Mouse (Mus musculus): ENCODE data around the gene Plg. TPM values are rescaled to one million over a fixed set of nuclear protein-coding genes. Genes with fewer than 3 reads are reported as not detected.

Gene Plg
- polyA plus RNA-seq, 1 experiment from 2014 or later: 552 TPM

DNA sequence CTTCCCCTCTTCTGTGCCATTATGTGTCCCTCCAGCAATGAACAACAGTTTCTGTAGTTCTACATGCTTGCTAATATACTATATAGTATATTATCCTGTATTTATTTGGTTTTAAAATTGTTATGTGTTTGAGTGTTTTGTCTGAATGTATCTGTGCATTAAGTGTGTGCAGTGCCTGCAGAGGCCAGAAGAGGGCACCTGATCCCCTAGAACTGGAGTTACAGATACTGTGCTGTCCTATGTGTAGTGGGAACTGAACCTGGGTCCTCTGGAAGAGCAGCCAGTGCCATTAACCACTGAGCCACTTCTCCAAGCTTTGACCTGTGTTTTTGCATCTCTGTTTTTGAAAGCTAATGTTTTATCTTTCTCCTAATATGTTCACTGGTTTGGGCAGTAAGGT is 82.8 kb downstream of the Plg start:
- H3K36me3 ChIP-seq (ENCODE audit: control insufficient read depth, insufficient read depth): no peaks in the 10 kb centered on the region
- no peak overlapping the region for H3K4me2 ChIP-seq (ENCODE audit: low read depth, low read length)
- no peaks in the 10 kb centered on the region for H3K9me3 ChIP-seq (replicated peaks; ENCODE audit: control insufficient read depth, low read length)
- no peak overlapping the region for H3K27ac ChIP-seq (ENCODE audit: low read length)
- no peaks in the 10 kb centered on the region for H3K27me3 ChIP-seq (ENCODE audit: control insufficient read depth, insufficient read depth, low read depth, low read length)
- H3K4me1 ChIP-seq (ENCODE audit: control insufficient read depth, low read depth, low read length): no peaks in the 10 kb centered on the region
- no peak overlapping the region for H3K4me3 ChIP-seq (ENCODE audit: low read depth, low read length)
- ATAC-seq (ENCODE audit: low read depth): no peak
- H3K9ac ChIP-seq (ENCODE audit: low read depth, low read length): no peak overlapping the region

DNA sequence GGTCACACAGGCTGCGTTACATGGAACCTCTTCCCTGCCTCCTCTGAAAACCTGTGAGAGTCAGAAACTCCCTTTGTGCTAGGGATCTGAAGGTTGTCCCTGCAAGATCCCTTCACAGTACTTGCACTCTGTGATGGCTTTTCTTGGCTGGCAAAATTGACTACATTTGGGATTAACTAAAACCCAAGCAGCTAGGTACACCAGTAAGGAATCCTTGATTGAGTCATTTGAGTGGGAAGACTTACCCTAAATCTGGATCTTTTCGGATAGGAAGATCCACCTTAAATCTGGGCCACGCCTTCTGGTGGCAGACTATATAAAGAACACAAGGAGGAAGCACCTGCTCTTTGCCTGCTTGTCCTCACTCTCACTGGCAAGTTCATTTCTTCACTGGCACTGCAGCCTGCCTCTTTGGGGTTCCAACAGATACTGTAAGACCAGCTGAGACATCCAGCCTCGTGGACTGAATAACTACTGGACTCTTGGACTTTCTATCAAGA is 88.1 kb downstream of the Plg start:
- ATAC-seq (ENCODE audit: low read depth): no peak
- H3K4me1 ChIP-seq (ENCODE audit: control insufficient read depth, low read depth, low read length): no peaks in the 10 kb centered on the region
- H3K4me3 ChIP-seq (ENCODE audit: low read depth, low read length): no peak overlapping the region
- WGBS (ENCODE audit: insufficient replicate concordance): 49% methylated on average over 4 of the region's 4 CpGs
- H3K36me3 ChIP-seq (ENCODE audit: control insufficient read depth, insufficient read depth): no peaks in the 10 kb centered on the region
- H3K27ac ChIP-seq (ENCODE audit: low read length): no peak overlapping the region
- H3K27me3 ChIP-seq (ENCODE audit: control insufficient read depth, insufficient read depth, low read depth, low read length): no peaks in the 10 kb centered on the region
- H3K9me3 ChIP-seq (replicated peaks; ENCODE audit: control insufficient read depth, low read length): no peaks in the 10 kb centered on the region
- no peak overlapping the region for H3K4me2 ChIP-seq (ENCODE audit: low read depth, low read length)
- H3K9ac ChIP-seq (ENCODE audit: low read depth, low read length): no peak overlapping the region

DNA sequence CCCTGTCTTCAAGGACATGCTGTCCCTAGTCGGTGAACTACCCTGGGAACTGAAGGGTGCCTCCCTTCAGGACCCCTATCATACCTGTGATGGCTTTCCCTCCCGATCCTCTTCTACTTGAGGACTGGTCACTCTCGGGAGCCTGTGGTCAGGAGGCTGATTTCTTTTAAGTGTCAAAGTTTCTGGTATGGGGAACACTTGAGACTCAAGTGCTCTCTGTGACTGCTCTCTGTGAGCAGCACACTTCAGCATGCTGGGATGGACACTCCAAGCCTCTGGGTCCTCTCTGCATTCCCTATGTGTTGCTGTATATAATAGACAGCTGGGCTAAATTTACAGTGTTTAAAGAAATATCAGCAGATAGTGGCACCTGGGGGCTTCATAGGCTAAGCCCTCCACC is 89.2 kb downstream of the Plg start:
- H3K4me2 ChIP-seq (ENCODE audit: low read depth, low read length): no peak overlapping the region
- WGBS (ENCODE audit: insufficient replicate concordance): 49% methylated on average over 3 of the region's 3 CpGs
- H3K4me3 ChIP-seq (ENCODE audit: low read depth, low read length): no peak overlapping the region
- H3K9me3 ChIP-seq (replicated peaks; ENCODE audit: control insufficient read depth, low read length): no peaks in the 10 kb centered on the region
- H3K36me3 ChIP-seq (ENCODE audit: control insufficient read depth, insufficient read depth): no peaks in the 10 kb centered on the region
- H3K27ac ChIP-seq (ENCODE audit: low read length): no peak overlapping the region
- H3K4me1 ChIP-seq (ENCODE audit: control insufficient read depth, low read depth, low read length): no peaks in the 10 kb centered on the region
- ATAC-seq (ENCODE audit: low read depth): no peak
- H3K27me3 ChIP-seq (ENCODE audit: control insufficient read depth, insufficient read depth, low read depth, low read length): no peaks in the 10 kb centered on the region
- no peak overlapping the region for H3K9ac ChIP-seq (ENCODE audit: low read depth, low read length)

DNA sequence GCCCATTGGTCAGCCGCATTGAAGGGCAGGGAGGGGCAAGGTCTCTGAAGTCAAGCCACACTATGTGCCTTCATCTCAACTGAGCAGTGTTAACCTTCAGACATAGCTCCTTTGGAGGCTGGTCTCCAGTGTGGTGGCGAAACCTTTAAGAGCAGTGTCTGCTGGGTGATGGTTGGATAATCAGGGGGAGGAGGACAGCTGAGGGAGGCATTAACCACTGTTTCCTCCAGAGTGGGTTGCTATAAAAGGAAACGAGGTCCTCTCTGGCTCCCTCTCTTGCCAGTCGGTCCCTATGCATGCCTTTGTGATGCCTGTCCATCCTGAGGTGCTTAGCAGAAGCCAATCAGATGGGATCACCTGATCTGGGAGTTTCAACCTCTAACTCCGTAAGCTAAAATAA is 90.3 kb downstream of the Plg start:
- Histone ChIP-seq H3K36me3 (ENCODE audit: control insufficient read depth, insufficient read depth) (no peaks in the 10 kb centered on the region), H3K4me1 (ENCODE audit: control insufficient read depth, low read depth, low read length) (no peaks in the 10 kb centered on the region), H3K4me2 (ENCODE audit: low read depth, low read length) (no peak overlapping the region), H3K4me3 (ENCODE audit: low read depth, low read length) (no peak overlapping the region), H3K9me3 (replicated peaks; ENCODE audit: control insufficient read depth, low read length) (no peaks in the 10 kb centered on the region), H3K27ac (ENCODE audit: low read length) (no peak overlapping the region), H3K27me3 (ENCODE audit: control insufficient read depth, insufficient read depth, low read depth, low read length) (no peaks in the 10 kb centered on the region), H3K9ac (ENCODE audit: low read depth, low read length) (no peak overlapping the region)
- no peak for ATAC-seq (ENCODE audit: low read depth)
- 45% methylated on average over 5 of the region's 5 CpGs for WGBS (ENCODE audit: insufficient replicate concordance)

Other genes starting within 250 kb of the Plg start
- gene Map3k4, start 59.8 kb upstream of the Plg start, polyA plus RNA-seq (2015; fragmentation: Nextera tagmentation; extraction: Ambion mirVana): 9.5 and 9.9 TPM in 2 replicates
- 0.48 and 0.50 TPM in 2 replicates for gene Slc22a3, start 129.1 kb downstream of the Plg start, polyA plus RNA-seq (2015; fragmentation: Nextera tagmentation; extraction: Ambion mirVana)
- gene Slc22a2, start 205.5 kb downstream of the Plg start, polyA plus RNA-seq (2015; fragmentation: Nextera tagmentation; extraction: Ambion mirVana): not detected in 2 replicates